Mouse (Mus musculus) hindbrain, postnatal 0 days (tissue): ENCODE data around the gene Hdgf. TPM values are rescaled to one million over a fixed set of nuclear protein-coding genes. Genes with fewer than 3 reads are reported as not detected.
"Not testable (repeated sequence)": the region's sequence is repeated elsewhere in the genome, so short reads cannot be mapped to it uniquely, and the experiment has no call there.

Source experiments
- ATAC-seq: fragments of 200-750 bp; cut with Nextera tagmentation; 2 replicates; pipeline ENCODE4 v1.8.0; 2017; ENCODE audit warnings: mild to moderate bottlenecking, moderate TSS enrichment, moderate library complexity
- DNase-seq: peaks from one replicate; pipeline ENCODE4 v3.0.0-alpha.2; 2015; ENCODE audit warnings: low spot score
- H3K27ac ChIP-seq: fragments of 300-500 bp; sonication (generic); 2 replicates; pipeline ENCODE4 v1.5.1; 2014; ENCODE audit warnings: mild to moderate bottlenecking
- H3K27me3 ChIP-seq: fragments of 300-500 bp; sonication (generic); 2 replicates; pipeline ENCODE4 v1.6.1; 2014; ENCODE audit warnings: low read length, mixed read lengths; ENCODE audit not compliant: insufficient read depth
- H3K36me3 ChIP-seq: fragments of 300-500 bp; sonication (generic); 2 replicates; pipeline ENCODE4 v1.6.1; 2014; ENCODE audit warnings: low read length, mixed read lengths; ENCODE audit not compliant: insufficient read depth
- H3K4me1 ChIP-seq: fragments of 300-500 bp; sonication (generic); 2 replicates; pipeline ENCODE4 v1.6.1; 2014; ENCODE audit warnings: antibody characterized with exemption, low read length, mixed read lengths; ENCODE audit not compliant: insufficient read depth
- H3K4me2 ChIP-seq: fragments of 300-500 bp; sonication (generic); 2 replicates; pipeline ENCODE4 v1.6.1; 2014; ENCODE audit warnings: low read depth, mild to moderate bottlenecking, low read length, moderate library complexity, mixed read lengths
- H3K4me3 ChIP-seq: fragments of 300-500 bp; sonication (generic); 2 replicates; pipeline ENCODE4 v1.5.1; 2014; ENCODE audit warnings: low read length
- H3K9ac ChIP-seq: fragments of 300-500 bp; sonication (generic); replicated peaks from 2 replicates; pipeline ENCODE4 v1.6.1; 2014; ENCODE audit warnings: mild to moderate bottlenecking, low read length, moderate library complexity, mixed read lengths
- H3K9me3 ChIP-seq: fragments of 300-500 bp; sonication (generic); 2 replicates; pipeline ENCODE4 v1.6.1; 2016; ENCODE audit warnings: low read length, mixed read lengths
- CTCF ChIP-seq: IDR thresholded peaks from 2 replicates; pipeline ENCODE4 v1.5.1; 2016; ENCODE audit warnings: antibody characterized with exemption, control low read depth, low read depth
- WGBS: fragments of 180-500 bp; shearing (Covaris S2); extraction: QIAGEN DNeasy Blood & Tissue Kit; methylation state at CpG from one replicate; pipeline ENCODE4 v1.1.7; 2014; 5-methylcytosine and 5-hydroxymethylcytosine counted together
- polyA plus RNA-seq: library from polyadenylated mRNA; unstranded; fragments of >200 nt; fragmentation: Nextera tagmentation; extraction: Ambion mirVana; gene quantifications from 2 replicates; pipeline ENCODE4 v1.2.1, GENCODE M21; 2015
- total RNA-seq: library from RNA; depleted of rRNA; stranded (reverse); fragments of >200 nt; gene quantifications from 2 replicates; pipeline ENCODE4 v1.2.3, GENCODE M21; 2014

The Hdgf gene
- total and polyA plus RNA-seq, 2 experiments from 2014 or later = 82.1 to 145 TPM

DNA sequence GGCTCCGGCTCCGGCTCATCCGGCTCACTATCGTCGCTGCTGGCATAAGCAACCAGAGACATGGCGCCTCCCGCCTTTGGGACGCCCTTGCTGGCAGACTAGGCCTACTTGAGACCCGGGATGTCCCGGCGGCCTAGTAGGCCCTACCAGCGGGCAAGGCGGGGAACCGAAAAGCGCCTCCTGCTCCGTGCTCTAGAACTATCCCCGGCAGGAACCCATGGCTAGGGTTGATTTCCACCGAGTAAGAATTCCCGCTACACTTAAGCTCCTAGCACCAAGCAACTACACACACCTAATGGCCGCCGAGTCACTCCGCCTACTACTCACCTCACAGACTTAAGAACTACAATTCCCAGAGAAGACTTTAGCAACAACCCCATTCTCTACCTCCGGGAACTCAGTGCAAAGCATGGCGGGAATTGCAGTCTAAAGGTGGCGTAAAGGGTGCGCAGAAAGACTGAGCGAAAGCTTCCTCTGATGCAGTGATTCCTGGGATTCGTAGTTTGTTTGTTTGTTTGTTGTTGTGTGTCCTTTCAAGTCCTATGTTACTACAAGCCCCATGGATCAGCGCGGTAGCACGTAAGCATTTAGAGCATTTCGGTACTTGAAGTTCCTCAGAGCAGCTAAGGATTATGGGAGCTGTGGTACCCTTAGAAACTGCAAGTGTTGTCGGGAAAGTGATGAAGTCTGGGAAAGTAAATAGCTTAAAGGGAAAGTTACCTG is 20.7 kb upstream of the Hdgf start, which contains the start of gene Prcc:
Gene Prcc, minus strand, starts transcription at position 328 of the 723 bp plus-strand sequence.
- TF ChIP-seq CTCF = no peak
- H3K4me2 ChIP-seq = peak within 1 kb of the TSS; percentile 97
- no peaks in the 10 kb centered on the region for H3K27me3 ChIP-seq
- DNase-seq = peak; percentile 98
- H3K27ac ChIP-seq = peak within 1 kb of the TSS; percentile 88
- H3K4me1 ChIP-seq = peaks cover 20% of the 10 kb centered on the region
- H3K9me3 ChIP-seq = no peaks in the 10 kb centered on the region
- H3K36me3 ChIP-seq = peaks cover 4% of the 10 kb centered on the region; the same call in 1 of the 2 replicates
- peak within 1 kb of the TSS; percentile 99 for H3K4me3 ChIP-seq
- WGBS = under 1% methylated on average over 33 of the region's 33 CpGs
- ATAC-seq = peak; percentile 99
- peak within 1 kb of the TSS; percentile 93 for H3K9ac ChIP-seq

GRCm38 (mm10) chr3:87886004-87886365 is 20.1 kb upstream of the Hdgf start:
- Histone ChIP-seq H3K4me2 (peak overlapping the region; percentile 60), H3K4me1 (peaks cover 20% of the 10 kb centered on the region), H3K36me3 (no peaks in the 10 kb centered on the region), H3K4me3 (peak overlapping the region; percentile 99), H3K27me3 (no peaks in the 10 kb centered on the region), H3K9me3 (no peaks in the 10 kb centered on the region), H3K27ac (no peak overlapping the region), H3K9ac (peak overlapping the region; percentile 44; the same call in 1 of the 2 replicates)
- 8% methylated on average over 10 of the region's 10 CpGs for WGBS
- TF ChIP-seq CTCF = no peak
- no peak for DNase-seq
- no peak; the same call in 1 of the 2 replicates for ATAC-seq

DNA sequence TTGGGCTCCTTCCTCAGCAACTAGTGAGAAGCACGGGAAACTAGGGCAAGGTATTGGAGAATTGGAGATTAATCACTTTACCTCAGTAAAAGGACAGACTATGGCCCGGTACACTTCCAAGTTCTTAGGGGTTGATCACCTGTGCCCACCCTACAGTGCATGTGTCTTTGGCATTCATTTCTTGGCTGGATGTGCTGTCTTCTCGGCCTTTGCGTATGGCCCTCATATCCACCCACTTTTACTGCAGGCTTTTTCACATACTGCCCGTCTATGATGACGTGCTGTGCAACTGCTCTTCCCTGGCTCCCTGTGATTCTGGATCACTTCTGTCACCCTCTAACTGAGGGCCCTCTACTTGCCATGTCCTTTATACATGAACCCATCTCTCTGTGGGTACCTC is 19.7 kb upstream of the Hdgf start:
- peak overlapping the region; percentile 44; the same call in 1 of the 2 replicates for H3K9ac ChIP-seq
- peak overlapping the region; percentile 60 for H3K4me2 ChIP-seq
- no peaks in the 10 kb centered on the region for H3K27me3 ChIP-seq
- peak overlapping the region; percentile 99; the same call in 1 of the 2 replicates for H3K4me3 ChIP-seq
- H3K27ac ChIP-seq = no peak overlapping the region
- WGBS = 84% methylated on average over 6 of the region's 6 CpGs
- peaks cover 20% of the 10 kb centered on the region for H3K4me1 ChIP-seq
- H3K36me3 ChIP-seq = no peaks in the 10 kb centered on the region
- DNase-seq (no peak), ATAC-seq (no peak)
- H3K9me3 ChIP-seq = no peaks in the 10 kb centered on the region
- no peak for TF ChIP-seq CTCF

GRCm38 (mm10) chr3:87887400-87887799 is 18.7 kb upstream of the Hdgf start:
- WGBS = 75% methylated on average over 4 of the region's 4 CpGs
- not testable (repeated sequence) for ATAC-seq, DNase-seq, H3K36me3 ChIP-seq, H3K9me3 ChIP-seq, H3K4me3 ChIP-seq, H3K27ac ChIP-seq, H3K9ac ChIP-seq, H3K27me3 ChIP-seq, H3K4me2 ChIP-seq
- peaks cover 18% of the 10 kb centered on the region for H3K4me1 ChIP-seq

- DNase-seq = no peak
- H3K4me3 ChIP-seq = no peak overlapping the region
- H3K9me3 ChIP-seq = no peaks in the 10 kb centered on the region
- TF ChIP-seq CTCF = no peak
- no peaks in the 10 kb centered on the region for H3K27me3 ChIP-seq
- no peak for ATAC-seq
- H3K27ac ChIP-seq = no peak overlapping the region
- H3K36me3 ChIP-seq = no peaks in the 10 kb centered on the region
- H3K4me1 ChIP-seq = no peaks in the 10 kb centered on the region
- no peak overlapping the region for H3K9ac ChIP-seq
- H3K4me2 ChIP-seq = no peak overlapping the region
- 40% methylated on average over 3 of the region's 3 CpGs for WGBS
Measured at GRCm38 (mm10) chr3:87891481-87891880, 14.6 kb upstream of the Hdgf start.

DNA sequence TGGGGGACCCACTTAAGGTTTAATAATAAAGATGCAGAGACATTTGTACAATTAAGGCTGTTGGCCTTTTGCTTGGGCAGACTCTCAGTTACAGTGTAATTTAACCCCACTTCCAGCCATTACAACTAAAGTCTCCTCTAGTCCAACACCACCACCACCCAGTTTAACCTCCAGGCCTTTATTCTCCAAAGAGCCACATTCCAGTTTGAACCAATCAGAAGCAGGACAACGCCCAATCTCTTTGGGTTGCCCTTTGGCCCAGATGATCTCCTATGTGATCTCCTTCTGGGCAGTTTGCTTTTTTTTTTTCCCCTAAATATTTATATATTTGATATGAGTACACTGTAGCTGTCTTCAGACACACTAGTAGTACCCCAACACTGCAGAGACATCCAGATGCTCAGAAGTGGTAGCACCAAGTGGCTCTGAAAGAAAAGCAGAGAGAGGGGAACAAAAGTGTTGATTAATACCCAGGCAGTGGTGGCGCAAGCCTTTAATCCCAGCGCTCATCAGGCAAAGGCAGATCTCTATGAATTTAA is 12.7 kb upstream of the Hdgf start:
- Histone ChIP-seq H3K36me3 (no peaks in the 10 kb centered on the region), H3K4me3 (no peak overlapping the region), H3K9me3 (no peaks in the 10 kb centered on the region), H3K4me2 (no peak overlapping the region), H3K9ac (no peak overlapping the region), H3K27ac (no peak overlapping the region), H3K4me1 (no peaks in the 10 kb centered on the region), H3K27me3 (no peaks in the 10 kb centered on the region)
- DNase-seq (no peak), ATAC-seq (no peak)
- WGBS = 78% methylated on average over 3 of the region's 3 CpGs
- no peak for TF ChIP-seq CTCF

DNA sequence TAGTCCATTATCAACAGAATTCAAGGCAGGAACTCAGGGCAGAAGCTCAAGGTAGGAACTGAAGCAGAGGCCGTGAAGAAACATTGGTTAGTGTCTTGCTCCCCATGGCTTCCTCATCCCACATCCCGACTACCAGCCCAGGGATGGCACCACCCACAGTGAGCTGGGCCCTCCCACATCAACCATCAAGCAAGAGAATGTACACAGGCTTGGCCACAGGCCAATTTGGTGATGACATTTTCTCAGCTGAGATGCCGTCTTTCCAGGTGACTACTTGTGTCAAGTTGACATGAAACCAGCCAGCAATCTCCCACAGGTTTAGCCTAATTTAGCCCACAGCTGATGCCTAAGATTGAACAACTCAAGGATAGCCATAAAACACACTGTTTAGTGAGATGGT is 6.9 kb upstream of the Hdgf start:
- no peaks in the 10 kb centered on the region for H3K36me3 ChIP-seq
- no peak overlapping the region for H3K9ac ChIP-seq
- DNase-seq (no peak), ATAC-seq (no peak)
- no peak overlapping the region for H3K4me2 ChIP-seq
- TF ChIP-seq CTCF = no peak
- no peaks in the 10 kb centered on the region for H3K27me3 ChIP-seq
- H3K9me3 ChIP-seq = no peaks in the 10 kb centered on the region
- no peaks in the 10 kb centered on the region for H3K4me1 ChIP-seq
- 47% methylated on average over 3 of the region's 3 CpGs for WGBS
- no peak overlapping the region for H3K27ac ChIP-seq
- no peak overlapping the region for H3K4me3 ChIP-seq
